Mouse (Mus musculus) C2C12 (cell line): ENCODE measurements around the gene Lrrk2.

Experiments used
- CTCF ChIP-seq: IDR thresholded peaks from one replicate; pipeline ENCODE4 v1.5.1; 2011; ENCODE audit not compliant: control insufficient read depth, insufficient read depth, insufficient read length
- MAX ChIP-seq: IDR thresholded peaks from one replicate; pipeline ENCODE4 v1.6.1; 2011; ENCODE audit warnings: mild to moderate bottlenecking, control low read depth
- MYOG ChIP-seq: IDR thresholded peaks from one replicate; pipeline ENCODE4 v1.6.1; 2011; ENCODE audit not compliant: control insufficient read depth, insufficient read length; ENCODE audit errors: extremely low read depth

- TF ChIP-seq CTCF (no peak), MYOG (no peak), MAX (peak; percentile 34)
Observed at GRCm38 (mm10) chr15:91672645-91673568, at the start of gene Lrrk2.
